Comparison of ENCODE assay signal across 22 mouse cellular contexts in the genomic region with DNA sequence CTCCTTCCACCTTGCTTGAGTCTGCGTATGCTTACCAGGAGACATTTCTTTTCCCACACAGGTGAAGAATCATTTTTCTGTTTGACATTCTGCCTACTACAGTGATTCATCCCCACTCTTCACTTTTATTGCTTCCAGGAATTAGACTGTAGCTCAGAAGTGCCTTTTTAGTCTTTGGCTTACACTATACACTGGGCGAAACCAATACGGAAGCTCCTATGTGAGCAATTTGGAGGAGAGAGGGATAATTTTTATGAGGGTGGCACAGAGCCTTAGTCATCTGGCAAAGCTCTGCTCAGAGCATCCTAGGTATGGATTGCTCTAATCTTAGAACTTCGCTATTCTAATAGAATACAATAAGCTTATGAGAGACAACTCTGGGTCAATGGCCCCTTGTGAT. TPM values are rescaled to one million over a fixed set of nuclear protein-coding genes. Genes with fewer than 3 reads are reported as not detected.
"Had no signal": no experiment of that assay in that cellular context is flagged by ENCODE, and none has a peak within 500 bp of the region (broad histone marks: within the 10 kb centered on the region; RNA-seq: fewer than 3 reads in every experiment).

No protein-coding gene starts in this region.

- H3K9ac ChIP-seq: liver, embryonic 15.5 days; liver, postnatal 0 days; lung, embryonic 15.5 days; midbrain, embryonic 13.5 days; midbrain, embryonic 15.5 days; neural tube, embryonic 12.5 days; stomach, embryonic 15.5 days had no signal

- H3K27ac ChIP-seq: liver, embryonic 15.5 days; lung, embryonic 15.5 days; macrophage; midbrain, embryonic 13.5 days; midbrain, embryonic 15.5 days; neural tube, embryonic 12.5 days; stomach, embryonic 15.5 days; stomach, postnatal 0 days had no signal

- H3K9me3 ChIP-seq: liver, embryonic 15.5 days; lung, embryonic 15.5 days; midbrain, embryonic 13.5 days; midbrain, embryonic 15.5 days; neural tube, embryonic 12.5 days; stomach, embryonic 15.5 days had no signal

- H3K4me3 ChIP-seq: liver, embryonic 15.5 days; lung, embryonic 15.5 days; megakaryocyte, embryonic 14.5 days; midbrain, embryonic 13.5 days; midbrain, embryonic 15.5 days; neural tube, embryonic 12.5 days; stomach, embryonic 15.5 days had no signal

- DNase-seq: liver, postnatal 0 days; lung, adult 2 months; lung, postnatal 14 days; lung, postnatal 36 days; right cerebral cortex, postnatal 14 days; thymus, adult 18-20 months; thymus, postnatal 14 days; thymus, postnatal 36 days had no signal

- ATAC-seq: liver, postnatal 0 days; lung, postnatal 0 days; midbrain, embryonic 13.5 days; midbrain, embryonic 15.5 days had no signal

- H3K4me2 ChIP-seq: liver, embryonic 15.5 days; lung, embryonic 15.5 days; midbrain, embryonic 13.5 days; midbrain, embryonic 15.5 days; neural tube, embryonic 12.5 days; stomach, embryonic 15.5 days had no signal

- H3K36me3 ChIP-seq: liver, embryonic 15.5 days; lung, embryonic 15.5 days; midbrain, embryonic 13.5 days; midbrain, embryonic 15.5 days; neural tube, embryonic 12.5 days; stomach, embryonic 15.5 days had no signal

- H3K4me1 ChIP-seq: liver, embryonic 15.5 days; lung, embryonic 15.5 days; megakaryocyte, embryonic 14.5 days; midbrain, embryonic 13.5 days; midbrain, embryonic 15.5 days; neural tube, embryonic 12.5 days; stomach, embryonic 15.5 days had no signal

- H3K27me3 ChIP-seq: liver, embryonic 15.5 days; lung, embryonic 15.5 days; megakaryocyte, embryonic 14.5 days; midbrain, embryonic 13.5 days; midbrain, embryonic 15.5 days; neural tube, embryonic 12.5 days; stomach, embryonic 15.5 days had no signal

RNA-seq across cellular contexts. Expression of a gene that starts 40.9 kb away (rescaled TPM):
- polyA plus RNA-seq: liver, embryonic 15.5 days; liver, postnatal 0 days; lung, adult 2 months; lung, embryonic 15.5 days; lung, postnatal 0 days; macrophage; midbrain, embryonic 13.5 days; midbrain, embryonic 15.5 days; midbrain, postnatal 0 days; neural tube, embryonic 12.5 days; neural tube, embryonic 14.5 days; spleen, adult 2 months; stomach, embryonic 15.5 days; stomach, postnatal 0 days; thymus, postnatal 0 days had no signal
